Mouse (Mus musculus) granulocyte monocyte progenitor cell, adult 5-6 weeks (primary cell): Measurements from ENCODE around the gene Tcf7l1. TPM values are rescaled to one million over a fixed set of nuclear protein-coding genes. Genes with fewer than 3 reads are reported as not detected.
"Not testable (repeated sequence)": the region's sequence is repeated elsewhere in the genome, so short reads cannot be mapped to it uniquely, and the experiment has no call there.

Experiments
- ATAC-seq: replicated peaks from 2 replicates; pipeline ENCODE4 v1.8.0; 2016; ENCODE audit warnings: mild to moderate bottlenecking, moderate TSS enrichment, inconsistent platforms; ENCODE audit not compliant: poor library complexity, severe bottlenecking
- total RNA-seq, 2 experiments: library from RNA; stranded (forward) in 1 of 2; stranded (reverse) in 1 of 2; fragments of 200-712, 200-1000 nt in 1 of 2; fragments of >200 nt in 1 of 2; fragmentation: Nextera tagmentation in 1 of 2; gene quantifications; 2 replicates each; pipeline ENCODE4 v1.2.3; 2014 to 2017

Tcf7l1 gene
- 3.4 TPM in 1 of 2 replicates, not detected in the other for total RNA-seq (2014; fragmentation: Nextera tagmentation)
- 0.26 TPM in 1 of 2 replicates, not detected in the other for total RNA-seq (2017)

DNA sequence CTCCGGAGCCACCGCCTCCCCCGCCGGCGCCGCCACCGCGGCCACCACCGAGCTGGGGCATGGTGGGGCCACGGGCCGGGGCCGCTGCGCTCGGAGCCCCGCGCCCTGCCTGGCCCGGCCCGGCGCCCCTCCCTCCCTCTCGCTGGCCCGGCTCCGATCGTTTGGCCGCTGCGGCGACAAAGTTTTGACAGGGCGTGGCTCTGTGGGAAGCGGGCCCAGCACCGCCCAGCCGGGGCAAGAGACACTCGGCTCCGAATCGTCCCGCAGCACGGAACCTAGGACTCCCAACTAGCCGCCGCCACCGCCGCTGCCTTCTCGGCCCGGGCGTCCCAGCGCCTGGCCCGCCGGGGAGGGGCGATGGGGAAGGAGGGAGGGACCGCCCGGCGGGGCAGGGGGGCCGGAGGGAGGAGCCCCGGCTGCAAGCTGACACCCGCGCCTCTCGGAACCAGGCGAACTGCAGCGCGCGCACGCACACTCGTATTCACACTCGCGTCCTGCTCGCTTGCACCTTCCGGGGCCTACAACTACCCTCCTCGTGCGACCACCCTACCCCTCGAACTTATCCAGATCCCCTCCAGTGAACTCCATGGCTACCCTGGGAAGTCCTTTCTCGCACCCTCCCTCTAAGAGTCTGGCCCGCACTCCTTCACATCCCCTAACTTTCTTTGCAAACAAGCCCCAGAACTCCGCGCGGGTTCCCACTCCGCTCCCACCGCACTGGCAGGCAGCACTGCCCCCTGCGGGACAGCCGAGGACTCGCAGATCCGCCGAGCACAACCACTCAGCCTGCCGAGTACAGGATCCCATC is at the start of gene Tcf7l1:
TSS of gene Tcf7l1 (minus strand) at position 363 of the 808 bp plus-strand sequence.
- peak; percentile 85 for ATAC-seq

GRCm38 (mm10) chr6:72837756-72838155 is 48.7 kb upstream of the Tcf7l1 start:
- ATAC-seq: no peak

GRCm38 (mm10) chr6:72834518-72834917 is 45.5 kb upstream of the Tcf7l1 start:
- ATAC-seq: no peak

DNA sequence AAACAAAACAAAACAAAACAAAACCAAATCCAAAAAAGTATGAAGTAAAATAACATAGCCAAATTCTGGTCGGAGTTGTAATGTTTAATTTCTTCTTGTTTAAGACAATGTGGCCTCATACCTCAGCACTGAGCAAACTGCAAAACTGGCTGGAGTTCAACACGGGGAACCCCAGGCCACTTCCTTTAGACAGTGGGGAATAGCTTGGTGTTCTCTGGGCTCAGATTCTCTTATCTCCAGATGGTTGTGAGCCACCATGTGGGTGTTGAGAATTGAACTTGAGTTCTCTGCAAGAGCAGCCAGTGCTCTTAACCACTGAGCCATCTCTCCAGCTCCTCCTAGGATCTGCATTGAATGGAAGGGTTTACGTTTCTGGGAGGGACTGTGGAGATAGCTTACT is 42.8 kb upstream of the Tcf7l1 start:
- ATAC-seq: no peak

- ATAC-seq: peak; percentile 75
These were observed 42.2 kb upstream of the Tcf7l1 start for GRCm38 (mm10) chr6:72831276-72831675.

- ATAC-seq: peak; percentile 65
These were observed 39.8 kb upstream of the Tcf7l1 start for GRCm38 (mm10) chr6:72828857-72829256.

DNA sequence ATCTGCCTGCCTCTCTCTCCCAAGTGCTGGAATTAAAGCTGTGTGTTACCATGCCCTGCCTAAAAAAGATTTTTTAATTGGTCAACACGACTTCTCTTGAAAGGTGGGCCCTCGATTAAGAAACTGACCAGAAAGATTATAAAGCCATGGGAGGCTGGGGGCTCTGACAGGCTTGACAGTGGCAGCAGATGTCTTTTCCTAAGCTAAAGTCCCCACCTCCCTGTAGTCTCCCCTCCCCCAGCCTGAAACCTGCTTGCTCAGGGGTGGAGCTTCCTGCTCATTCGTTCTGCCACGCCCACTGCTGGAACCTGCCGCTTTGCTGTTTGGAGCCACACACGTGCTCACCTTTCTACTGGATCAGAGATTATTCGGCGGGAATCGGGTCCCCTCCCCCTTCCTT is 39.0 kb upstream of the Tcf7l1 start:
- not testable (repeated sequence) for ATAC-seq

DNA sequence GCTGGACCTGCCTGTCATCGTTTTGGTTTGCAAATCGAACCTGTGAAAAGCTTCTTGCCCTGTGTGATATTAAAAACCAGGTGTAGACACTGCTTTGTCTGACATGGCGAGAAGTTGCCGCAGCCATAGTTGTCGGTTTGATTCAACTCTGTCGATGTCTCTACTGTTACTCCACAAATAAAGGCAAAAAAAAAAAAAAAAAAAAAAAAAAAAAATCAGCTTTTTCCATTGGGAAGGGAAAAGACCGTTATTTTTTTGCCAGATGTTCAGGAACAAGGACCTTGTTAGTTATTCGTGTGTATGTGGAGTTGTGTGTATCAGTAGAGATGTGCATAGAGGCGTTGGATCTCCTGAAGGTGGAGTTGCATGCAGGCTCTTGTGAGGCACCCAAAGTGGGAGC is 36.7 kb upstream of the Tcf7l1 start:
- ATAC-seq: no peak

- ATAC-seq: peak; percentile 20; the same call in 1 of the 2 replicates
These were observed 36.1 kb upstream of the Tcf7l1 start for GRCm38 (mm10) chr6:72824971-72825737.

GRCm38 (mm10) chr6:72813456-72813855 is 24.4 kb upstream of the Tcf7l1 start:
- no peak for ATAC-seq

DNA sequence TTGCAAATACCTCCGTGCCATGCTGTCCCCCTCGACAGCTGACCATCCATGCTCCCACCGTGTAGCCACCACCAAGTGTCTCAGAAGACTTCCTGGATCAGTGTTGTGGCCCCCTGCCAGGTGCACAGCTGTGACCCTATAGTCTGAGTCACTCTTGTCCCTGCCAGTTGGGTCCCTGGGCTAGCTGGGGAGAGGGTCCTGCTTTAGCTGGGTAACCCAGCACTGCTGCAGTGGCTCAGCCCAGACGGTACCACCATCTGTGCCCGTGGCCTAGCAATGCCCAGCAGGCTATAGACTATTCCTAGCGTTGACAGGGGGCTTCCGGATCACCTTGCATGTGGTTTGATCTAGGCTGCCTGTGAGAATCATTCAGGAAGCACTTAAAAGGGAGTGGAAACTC is 21.2 kb upstream of the Tcf7l1 start:
- ATAC-seq: peak; percentile 27; the same call in 1 of the 2 replicates

- peak; percentile 27 for ATAC-seq
These were observed 20.6 kb upstream of the Tcf7l1 start for GRCm38 (mm10) chr6:72809522-72810149.

DNA sequence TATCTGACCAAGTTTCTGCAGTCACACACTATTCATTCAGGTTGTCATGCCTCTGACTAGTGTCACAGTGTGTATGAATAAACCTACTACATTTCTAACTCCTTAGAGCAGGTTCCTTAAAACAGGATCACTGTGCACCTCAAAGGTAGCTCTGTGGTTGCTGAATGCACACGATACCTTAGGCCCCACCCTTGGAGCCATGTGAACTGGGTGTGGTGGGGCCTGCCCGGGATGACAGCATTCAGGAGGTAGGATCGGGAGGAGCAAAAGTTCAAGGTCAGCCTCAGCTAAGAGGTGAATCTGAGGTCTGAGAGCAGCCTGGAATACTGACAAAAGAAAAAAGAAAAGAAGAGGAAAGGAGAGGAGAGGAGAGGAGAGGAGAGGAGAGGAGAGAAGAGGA is 19.3 kb upstream of the Tcf7l1 start:
- ATAC-seq: no peak

DNA sequence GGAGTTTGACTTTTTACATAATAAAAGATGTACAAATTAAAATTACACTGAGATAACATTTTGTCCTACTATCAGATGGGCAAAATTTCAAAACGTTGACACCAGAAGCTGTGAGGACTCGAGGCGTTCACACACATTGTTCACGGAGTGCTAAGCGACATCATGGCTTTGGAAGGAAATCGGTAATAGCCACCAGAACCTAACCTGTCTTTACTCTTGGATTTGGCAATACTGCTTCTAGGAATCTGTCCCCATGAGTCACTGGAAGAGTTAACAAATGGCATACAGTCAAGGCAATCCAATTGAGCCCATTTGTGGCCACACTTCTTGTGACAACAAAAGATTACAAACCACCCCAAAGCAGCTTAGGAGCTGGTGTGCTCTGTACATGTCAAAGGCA is 14.6 kb upstream of the Tcf7l1 start:
- ATAC-seq: no peak

GRCm38 (mm10) chr6:72802119-72802518 is 13.1 kb upstream of the Tcf7l1 start:
- ATAC-seq: no peak

- ATAC-seq: no peak
These were observed 11.6 kb upstream of the Tcf7l1 start for GRCm38 (mm10) chr6:72800641-72801040.

DNA sequence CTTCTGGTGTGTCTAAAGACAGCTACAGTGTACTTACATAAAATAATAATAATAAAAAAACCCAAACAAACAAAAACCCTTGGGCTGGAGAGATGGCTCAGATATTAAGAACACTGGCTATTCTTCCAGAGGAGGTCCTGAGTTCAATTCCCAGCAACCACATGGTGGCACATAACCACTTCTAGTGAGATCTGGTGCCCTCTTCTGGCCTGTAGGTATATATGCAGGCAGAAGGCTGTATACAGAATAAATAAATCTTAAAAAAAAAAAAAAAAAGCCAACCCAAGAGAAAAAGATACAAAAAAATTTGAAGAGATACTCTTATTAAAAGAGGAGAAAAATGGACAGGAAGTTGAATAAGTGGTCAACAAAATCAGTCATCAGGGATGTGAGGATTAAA is 8.7 kb upstream of the Tcf7l1 start:
- no peak for ATAC-seq

- ATAC-seq: no peak
These were observed 6.4 kb upstream of the Tcf7l1 start for GRCm38 (mm10) chr6:72795444-72795843.

DNA sequence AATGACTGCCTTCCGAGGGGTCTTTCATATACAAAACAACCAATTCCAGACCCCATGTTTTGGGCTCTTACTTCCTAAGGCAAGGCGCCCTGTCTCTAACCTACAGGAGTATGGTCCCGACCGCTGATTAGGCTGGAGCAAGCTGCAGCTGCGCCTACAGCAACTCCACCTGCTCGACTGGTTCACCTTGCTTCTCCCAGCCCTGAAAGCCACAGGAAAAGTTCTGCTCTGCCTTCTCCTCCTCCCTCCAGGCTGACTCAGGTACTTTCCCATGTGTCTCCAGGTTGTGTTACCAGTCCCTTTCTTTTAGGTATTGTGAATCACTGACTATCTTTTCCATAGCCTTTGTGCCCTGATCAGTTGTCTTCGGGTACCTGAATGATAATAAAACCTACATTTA is 5.8 kb upstream of the Tcf7l1 start:
- no peak for ATAC-seq

DNA sequence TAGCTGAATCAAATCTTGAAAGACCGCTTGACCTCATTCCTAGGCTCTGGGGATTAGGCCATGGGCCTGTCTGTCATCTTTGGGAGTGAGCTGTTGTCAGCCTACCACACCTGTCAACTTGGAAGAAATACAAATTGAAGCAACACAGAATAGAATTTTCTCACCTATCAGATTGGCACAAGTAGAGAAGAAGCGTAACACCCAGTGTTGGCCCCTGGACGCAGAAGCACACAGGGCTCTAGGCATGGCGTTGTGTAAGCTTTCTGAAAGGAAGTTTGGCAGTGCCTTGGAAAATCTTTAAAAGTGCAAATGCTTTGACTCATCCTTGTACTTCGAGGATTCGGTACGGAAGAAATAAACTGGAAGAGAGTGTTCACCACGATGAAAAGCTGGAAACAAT is 3.6 kb upstream of the Tcf7l1 start:
- no peak for ATAC-seq
